Mouse (Mus musculus): ENCODE results near the gene Bst2. TPM values are rescaled to one million over a fixed set of nuclear protein-coding genes. Genes with fewer than 3 reads are reported as not detected.

Bst2 gene
- polyA plus RNA-seq, 2 experiments, result 12.4 to 47.2 TPM

GRCm38 (mm10) chr8:71566501-71566900 is 29.2 kb upstream of the Bst2 start, which contains the start of gene Nxnl1:
Gene Nxnl1, minus strand, starts transcription at chr8:71566601.
- Histone ChIP-seq H3K9me3 (ENCODE audit: control insufficient read depth, low read length) (peaks cover 4% of the 10 kb centered on the region), H3K27ac (replicated peaks; ENCODE audit: low read depth, low read length) (no peak within 1 kb of the TSS), H3K9ac (ENCODE audit: low read depth, low read length, severe bottlenecking) (no peak within 1 kb of the TSS), H3K27me3 (ENCODE audit: control insufficient read depth, insufficient read depth, low read length) (peaks cover 34% of the 10 kb centered on the region), H3K4me2 (replicated peaks; ENCODE audit: low read depth, low read length, severe bottlenecking) (no peak within 1 kb of the TSS), H3K36me3 (ENCODE audit: control insufficient read depth, insufficient read depth, low read length) (no peaks in the 10 kb centered on the region), H3K4me3 (replicated peaks; ENCODE audit: low read length) (no peak within 1 kb of the TSS), H3K4me1 (ENCODE audit: control insufficient read depth, insufficient read depth, low read length) (peaks cover 23% of the 10 kb centered on the region)
- 70% methylated on average over 3 of the region's 3 CpGs for WGBS
- ATAC-seq (ENCODE audit: low FRiP score, low read depth) (no peak), DNase-seq (ENCODE audit: low spot score) (no peak)
- no peak for TF ChIP-seq POLR2A (IDR thresholded peaks at IDR 0.05; ENCODE audit: borderline replicate concordance, extremely low read depth, insufficient read depth, insufficient read length)

DNA sequence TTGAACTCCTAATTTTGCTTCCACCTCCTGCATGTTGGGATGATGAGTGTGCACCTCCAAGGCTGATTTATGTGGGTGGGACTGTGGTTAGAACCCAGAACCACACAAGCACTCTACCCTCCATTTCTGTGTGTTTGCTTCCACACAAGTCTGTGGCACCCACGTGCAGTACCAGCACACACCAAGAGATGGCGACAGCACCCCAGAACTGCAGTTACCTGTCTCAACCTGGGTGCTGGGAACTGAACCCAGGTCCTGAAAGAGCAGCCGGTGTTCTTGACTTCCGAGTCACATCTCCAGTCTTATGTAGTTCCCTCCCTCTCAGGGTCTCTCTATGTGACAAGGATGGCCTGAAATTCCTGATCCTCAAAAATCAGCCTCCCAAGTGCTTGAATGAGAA is 26.7 kb upstream of the Bst2 start:
- Histone ChIP-seq H3K4me3 (replicated peaks; ENCODE audit: low read length) (no peak overlapping the region), H3K9ac (ENCODE audit: low read depth, low read length, severe bottlenecking) (no peak overlapping the region), H3K36me3 (ENCODE audit: control insufficient read depth, insufficient read depth, low read length) (no peaks in the 10 kb centered on the region), H3K27ac (replicated peaks; ENCODE audit: low read depth, low read length) (no peak overlapping the region), H3K4me2 (replicated peaks; ENCODE audit: low read depth, low read length, severe bottlenecking) (no peak overlapping the region), H3K9me3 (ENCODE audit: control insufficient read depth, low read length) (peaks cover 4% of the 10 kb centered on the region), H3K27me3 (ENCODE audit: control insufficient read depth, insufficient read depth, low read length) (peaks cover 58% of the 10 kb centered on the region), H3K4me1 (ENCODE audit: control insufficient read depth, insufficient read depth, low read length) (peaks cover 9% of the 10 kb centered on the region)
- no peak for TF ChIP-seq POLR2A (IDR thresholded peaks at IDR 0.05; ENCODE audit: borderline replicate concordance, extremely low read depth, insufficient read depth, insufficient read length)
- DNase-seq (ENCODE audit: low spot score) (no peak), ATAC-seq (ENCODE audit: low FRiP score, low read depth) (no peak)
- 84% methylated on average over 4 of the region's 4 CpGs for WGBS

- no peak overlapping the region for H3K27ac ChIP-seq (replicated peaks; ENCODE audit: low read depth, low read length)
- peaks cover 4% of the 10 kb centered on the region for H3K9me3 ChIP-seq (ENCODE audit: control insufficient read depth, low read length)
- H3K4me1 ChIP-seq (ENCODE audit: control insufficient read depth, insufficient read depth, low read length), result peaks cover 6% of the 10 kb centered on the region
- H3K4me3 ChIP-seq (replicated peaks; ENCODE audit: low read length), result peak overlapping the region; percentile 23
- peak; percentile 30 for DNase-seq (ENCODE audit: low spot score)
- peak overlapping the region; percentile 45 for H3K4me2 ChIP-seq (replicated peaks; ENCODE audit: low read depth, low read length, severe bottlenecking)
- no peaks in the 10 kb centered on the region for H3K36me3 ChIP-seq (ENCODE audit: control insufficient read depth, insufficient read depth, low read length)
- ATAC-seq (ENCODE audit: low FRiP score, low read depth), result no peak
- under 1% methylated on average over 31 of the region's 33 CpGs for WGBS
- H3K27me3 ChIP-seq (ENCODE audit: control insufficient read depth, insufficient read depth, low read length), result peaks cover 63% of the 10 kb centered on the region
- no peak overlapping the region for H3K9ac ChIP-seq (ENCODE audit: low read depth, low read length, severe bottlenecking)
- no peak for TF ChIP-seq POLR2A (IDR thresholded peaks at IDR 0.05; ENCODE audit: borderline replicate concordance, extremely low read depth, insufficient read depth, insufficient read length)
Observed at GRCm38 (mm10) chr8:71562751-71563150, 25.5 kb upstream of the Bst2 start.

DNA sequence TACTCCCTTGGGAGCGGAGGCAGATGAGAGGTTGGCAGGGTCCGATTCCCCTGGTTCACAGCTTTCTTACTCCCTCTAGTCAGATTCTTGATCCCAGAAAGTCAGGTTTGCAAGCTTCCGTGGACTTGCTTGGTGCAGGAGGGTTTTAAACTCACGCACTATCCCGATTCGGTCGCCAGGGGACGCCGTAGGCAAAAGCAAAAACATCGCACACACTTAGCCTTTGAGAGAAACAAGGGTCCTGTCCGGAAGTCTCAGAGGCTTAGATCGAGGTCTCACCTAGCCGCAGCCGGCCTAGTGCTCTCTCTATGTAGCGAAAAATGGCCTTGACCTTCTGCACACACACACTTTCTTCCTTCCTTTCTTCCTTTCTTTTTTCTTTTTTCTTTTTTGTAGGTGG is 24.1 kb upstream of the Bst2 start:
- Histone ChIP-seq H3K27ac (replicated peaks; ENCODE audit: low read depth, low read length) (no peak overlapping the region), H3K9ac (ENCODE audit: low read depth, low read length, severe bottlenecking) (no peak overlapping the region), H3K4me1 (ENCODE audit: control insufficient read depth, insufficient read depth, low read length) (peaks cover 6% of the 10 kb centered on the region), H3K4me3 (replicated peaks; ENCODE audit: low read length) (no peak overlapping the region), H3K4me2 (replicated peaks; ENCODE audit: low read depth, low read length, severe bottlenecking) (no peak overlapping the region), H3K9me3 (ENCODE audit: control insufficient read depth, low read length) (peaks cover 4% of the 10 kb centered on the region), H3K27me3 (ENCODE audit: control insufficient read depth, insufficient read depth, low read length) (peaks cover 73% of the 10 kb centered on the region), H3K36me3 (ENCODE audit: control insufficient read depth, insufficient read depth, low read length) (no peaks in the 10 kb centered on the region)
- ATAC-seq (ENCODE audit: low FRiP score, low read depth) (no peak; the same call in 1 of the 2 replicates), DNase-seq (ENCODE audit: low spot score) (peak; percentile 64)
- no peak for TF ChIP-seq POLR2A (IDR thresholded peaks at IDR 0.05; ENCODE audit: borderline replicate concordance, extremely low read depth, insufficient read depth, insufficient read length)
- WGBS, result 4% methylated on average over 15 of the region's 15 CpGs

- Histone ChIP-seq H3K9ac (ENCODE audit: low read depth, low read length, severe bottlenecking) (no peak overlapping the region), H3K27ac (replicated peaks; ENCODE audit: low read depth, low read length) (no peak overlapping the region), H3K9me3 (ENCODE audit: control insufficient read depth, low read length) (peaks cover 4% of the 10 kb centered on the region), H3K4me3 (replicated peaks; ENCODE audit: low read length) (no peak overlapping the region), H3K36me3 (ENCODE audit: control insufficient read depth, insufficient read depth, low read length) (no peaks in the 10 kb centered on the region), H3K27me3 (ENCODE audit: control insufficient read depth, insufficient read depth, low read length) (peaks cover 78% of the 10 kb centered on the region), H3K4me1 (ENCODE audit: control insufficient read depth, insufficient read depth, low read length) (peaks cover 6% of the 10 kb centered on the region), H3K4me2 (replicated peaks; ENCODE audit: low read depth, low read length, severe bottlenecking) (no peak overlapping the region)
- ATAC-seq (ENCODE audit: low FRiP score, low read depth) (no peak), DNase-seq (ENCODE audit: low spot score) (no peak)
- no peak for TF ChIP-seq POLR2A (IDR thresholded peaks at IDR 0.05; ENCODE audit: borderline replicate concordance, extremely low read depth, insufficient read depth, insufficient read length)
- WGBS, result 88% methylated on average over 5 of the region's 5 CpGs
Observed at GRCm38 (mm10) chr8:71560765-71561164, 23.5 kb upstream of the Bst2 start.

DNA sequence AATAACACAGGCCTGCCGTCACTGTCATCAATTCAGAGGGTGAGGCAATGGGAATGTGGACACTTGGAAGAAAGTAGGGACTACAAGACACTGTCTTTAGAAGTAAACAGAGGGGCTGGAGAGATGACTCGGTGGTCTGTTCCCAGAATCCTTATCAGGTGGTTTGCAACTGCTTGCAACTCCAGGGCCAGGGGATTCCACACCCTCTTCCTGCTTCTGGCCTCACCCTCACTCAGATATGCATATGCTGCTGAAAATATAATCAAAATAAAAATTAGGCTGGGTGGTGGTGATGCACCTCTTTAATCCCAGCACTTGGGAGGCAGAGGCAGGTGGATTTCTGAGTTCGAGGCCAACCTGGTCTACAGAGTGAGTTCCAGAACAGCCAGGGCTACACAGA is 22.8 kb upstream of the Bst2 start:
- no peak overlapping the region for H3K27ac ChIP-seq (replicated peaks; ENCODE audit: low read depth, low read length)
- peaks cover 6% of the 10 kb centered on the region for H3K4me1 ChIP-seq (ENCODE audit: control insufficient read depth, insufficient read depth, low read length)
- no peak overlapping the region for H3K4me2 ChIP-seq (replicated peaks; ENCODE audit: low read depth, low read length, severe bottlenecking)
- H3K9ac ChIP-seq (ENCODE audit: low read depth, low read length, severe bottlenecking), result no peak overlapping the region
- peaks cover 79% of the 10 kb centered on the region for H3K27me3 ChIP-seq (ENCODE audit: control insufficient read depth, insufficient read depth, low read length)
- no peak overlapping the region for H3K4me3 ChIP-seq (replicated peaks; ENCODE audit: low read length)
- no peak for DNase-seq (ENCODE audit: low spot score)
- WGBS, result 67% methylated on average over 3 of the region's 3 CpGs
- H3K36me3 ChIP-seq (ENCODE audit: control insufficient read depth, insufficient read depth, low read length), result no peaks in the 10 kb centered on the region
- no peak for TF ChIP-seq POLR2A (IDR thresholded peaks at IDR 0.05; ENCODE audit: borderline replicate concordance, extremely low read depth, insufficient read depth, insufficient read length)
- no peak for ATAC-seq (ENCODE audit: low FRiP score, low read depth)
- H3K9me3 ChIP-seq (ENCODE audit: control insufficient read depth, low read length), result peaks cover 4% of the 10 kb centered on the region
